Comparison of ENCODE assay signal across 12 mouse cellular contexts in genomic region chr4:154394123-154394722, GRCm38 (mm10). TPM values are rescaled to one million over a fixed set of nuclear protein-coding genes. Genes with fewer than 3 reads are reported as not detected.
A peak's percentile ranks its signal among the peaks of the same experiment; 100 is the strongest.
DNase-seq lines count a peak whose midpoint lies in the region; ATAC-seq and TF ChIP-seq lines count a peak whose summit lies in the region.
"Had no signal": no experiment of that assay in that cellular context is flagged by ENCODE, and none has a peak within 500 bp of the region (broad histone marks: within the 10 kb centered on the region; RNA-seq: fewer than 3 reads in every experiment).

No protein-coding gene starts in this region.

- peak overlapping the region; percentile 87 for H3K27ac ChIP-seq in heart, embryonic 10.5 days
- H3K27ac ChIP-seq in left cerebral cortex, adult 2 months = peak overlapping the region; percentile 4; the same call in 1 of the 2 replicates
- H3K27ac ChIP-seq in hindbrain, embryonic 11.5 days (ENCODE audit: low read depth, low read length) = 0 out of 2 replicates have a peak overlapping the region, but pooled peaks have one; percentile 4
- H3K27ac ChIP-seq: embryonic facial prominence, embryonic 12.5 days; limb, embryonic 13.5 days had no signal

- TF ChIP-seq CTCF in left cerebral cortex, adult 2 months (IDR thresholded peaks at IDR 0.05) = no peak

- intact Hi-C loops in left cerebral cortex, adult 2 months (cut with DNase I) = loop anchor here (5.0 kb wide), 1 partner anchor 62 kb away; no protein-coding TSS in a partner anchor
- intact Hi-C loops in left cerebral cortex, postnatal 36 days (cut with DNase I) = loop anchor here (5.0 kb wide), 1 partner anchor 67 kb away; no protein-coding TSS in a partner anchor
- intact Hi-C loops in left cerebral cortex, postnatal 14 days (cut with DNase I) = no loop called here

- no peak for DNase-seq in heart, embryonic 10.5 days (ENCODE audit: low spot score)
- no peak for DNase-seq in heart, postnatal 4 days
- DNase-seq in left cerebral cortex, adult 2 months (ENCODE audit: extremely low spot score in 1 of 2, low spot score in 2 of 2) = peak in 1 of 2 experiments; percentile 22
- DNase-seq in left cerebral cortex, postnatal 36 days (ENCODE audit: low spot score in 2 of 2) = no peak
- DNase-seq in hindbrain, embryonic 11.5 days (ENCODE audit: low spot score) = no peak
- peak; percentile 21 to 50 for DNase-seq in left cerebral cortex, postnatal 14 days (ENCODE audit: low spot score in 2 of 2)
- no peak for DNase-seq in spleen, adult 12 weeks (ENCODE audit: low spot score)

- ATAC-seq in hindbrain, embryonic 11.5 days (ENCODE audit: low FRiP score) = no peak
- no peak for ATAC-seq in monocyte, adult 5-6 weeks (replicated peaks; ENCODE audit: insufficient number of reproducible peaks, low FRiP score, low TSS enrichment, poor library complexity, severe bottlenecking)

- H3K9me3 ChIP-seq in heart, embryonic 10.5 days = no peaks in the 10 kb centered on the region
- no peaks in the 10 kb centered on the region for H3K9me3 ChIP-seq in hindbrain, embryonic 11.5 days (ENCODE audit: control insufficient read depth, low read length)
- H3K9me3 ChIP-seq: embryonic facial prominence, embryonic 12.5 days; limb, embryonic 13.5 days had no signal

- H3K27me3 ChIP-seq in heart, embryonic 10.5 days (ENCODE audit: insufficient read depth, poor library complexity, severe bottlenecking) = peaks cover 69% of the 10 kb centered on the region
- no peaks in the 10 kb centered on the region for H3K27me3 ChIP-seq in hindbrain, embryonic 11.5 days (ENCODE audit: control insufficient read depth, insufficient read depth, low read length)
- H3K27me3 ChIP-seq: embryonic facial prominence, embryonic 12.5 days; limb, embryonic 13.5 days had no signal

- no peak overlapping the region for H3K9ac ChIP-seq in hindbrain, embryonic 11.5 days (ENCODE audit: low read depth, low read length)
- H3K9ac ChIP-seq: embryonic facial prominence, embryonic 12.5 days had no signal

- no peak overlapping the region for H3K4me2 ChIP-seq in hindbrain, embryonic 11.5 days (replicated peaks; ENCODE audit: low read depth, low read length)
- H3K4me2 ChIP-seq: embryonic facial prominence, embryonic 12.5 days; limb, embryonic 13.5 days had no signal

- no peak overlapping the region for H3K4me3 ChIP-seq in heart, embryonic 10.5 days
- H3K4me3 ChIP-seq in left cerebral cortex, adult 2 months = no peak overlapping the region
- H3K4me3 ChIP-seq in hindbrain, embryonic 11.5 days (ENCODE audit: low read depth, low read length) = no peak overlapping the region
- H3K4me3 ChIP-seq: embryonic facial prominence, embryonic 12.5 days; limb, embryonic 13.5 days had no signal

- no peaks in the 10 kb centered on the region for H3K36me3 ChIP-seq in heart, embryonic 10.5 days
- no peaks in the 10 kb centered on the region for H3K36me3 ChIP-seq in hindbrain, embryonic 11.5 days (ENCODE audit: control insufficient read depth, insufficient read depth, low read length)
- H3K36me3 ChIP-seq: embryonic facial prominence, embryonic 12.5 days; limb, embryonic 13.5 days had no signal

- WGBS in heart, embryonic 10.5 days = 44% methylated on average over 7 of the region's 7 CpGs
- 34% methylated on average over 7 of the region's 7 CpGs for WGBS in hindbrain, embryonic 11.5 days

- peaks cover 66% of the 10 kb centered on the region for H3K4me1 ChIP-seq in heart, embryonic 10.5 days
- peaks cover 21% of the 10 kb centered on the region for H3K4me1 ChIP-seq in hindbrain, embryonic 11.5 days (replicated peaks; ENCODE audit: control insufficient read depth, insufficient read depth, low read length)

RNA-seq across cellular contexts. Expression of gene B230104I21Rik, which starts 58.3 kb away (rescaled TPM):
- polyA plus RNA-seq in heart, embryonic 10.5 days (2016; fragmentation: Nextera tagmentation; extraction: Ambion mirVana) = not detected in 2 replicates
- not detected for total RNA-seq in heart, postnatal 4 days (2021)
- not detected for total RNA-seq in left cerebral cortex, adult 2 months (2021)
- not detected for total RNA-seq in left cerebral cortex, postnatal 36 days (2021)
- not detected in 2 replicates for polyA plus RNA-seq in hindbrain, embryonic 11.5 days (2014; fragmentation: Nextera tagmentation; extraction: Ambion mirVana)
- not detected for total RNA-seq in left cerebral cortex, postnatal 14 days (2021)
- not detected in 3 replicates for total RNA-seq in monocyte, adult 5-6 weeks (2017)
- total RNA-seq: adrenal gland, postnatal 36 days; heart, adult 8-10 months had no signal
- polyA plus RNA-seq: embryonic facial prominence, embryonic 12.5 days; limb, embryonic 13.5 days had no signal

Comparison
In these comparisons a context has a peak if more than half of its experiments do, and no peak if none do; other contexts are left out.
1. DNase-seq: peak in left cerebral cortex, postnatal 14 days (2 of 2); none in heart, embryonic 10.5 days (single experiment), heart, postnatal 4 days (single experiment), left cerebral cortex, postnatal 36 days (0 of 2), hindbrain, embryonic 11.5 days (single experiment) and spleen, adult 12 weeks (single experiment).
2. H3K27ac ChIP-seq: peak in every context shown above with its lines; median percentile 87 in heart, embryonic 10.5 days; 4 in left cerebral cortex, adult 2 months; 4 in hindbrain, embryonic 11.5 days.